Mouse (Mus musculus) spleen, adult 2 months (tissue): Measurements from ENCODE around the gene Ptgdr2. TPM values are rescaled to one million over a fixed set of nuclear protein-coding genes. Genes with fewer than 3 reads are reported as not detected.
A peak's percentile ranks its signal among the peaks of the same experiment; 100 is the strongest.

ENCODE experiments used
- DNase-seq, 2 experiments: peaks; one replicate each; pipeline versions ENCODE4 v3.0.0 to v3.0.0-alpha.2; 2012 to 2021; ENCODE audit warnings: low spot score in 2 of 2, low read depth in 1 of 2
- H3K27ac ChIP-seq: fragments of 200-500 bp; 2 replicates; pipeline ENCODE4 v1.5.1; 2012; ENCODE audit warnings: low read length, inconsistent platforms; ENCODE audit not compliant: insufficient read depth
- H3K27me3 ChIP-seq: fragments of 200-500 bp; 2 replicates; pipeline ENCODE4 v1.6.1; 2012; ENCODE audit warnings: mild to moderate bottlenecking, moderate library complexity, low read length, inconsistent platforms; ENCODE audit not compliant: control insufficient read depth, insufficient read depth
- H3K36me3 ChIP-seq: fragments of 200-500 bp; 2 replicates; pipeline ENCODE4 v1.6.1; 2012; ENCODE audit warnings: mild to moderate bottlenecking, low read length, inconsistent platforms; ENCODE audit not compliant: control insufficient read depth, insufficient read depth
- H3K4me1 ChIP-seq: fragments of 200-500 bp; 2 replicates; pipeline ENCODE4 v1.6.1; 2011; ENCODE audit warnings: inconsistent platforms; ENCODE audit not compliant: control insufficient read depth, insufficient read depth, insufficient read length
- H3K4me3 ChIP-seq: fragments of 200-500 bp; 2 replicates; pipeline ENCODE4 v1.5.1; 2011; ENCODE audit warnings: mild to moderate bottlenecking, inconsistent platforms; ENCODE audit not compliant: insufficient read depth, insufficient read length; ENCODE audit errors: extremely low read depth
- CTCF ChIP-seq: fragments of 200-500 bp; IDR thresholded peaks from 2 replicates; pipeline ENCODE4 v1.5.1; 2011; ENCODE audit warnings: mild to moderate bottlenecking, inconsistent platforms; ENCODE audit not compliant: insufficient read depth, insufficient read length, insufficient replicate concordance; ENCODE audit errors: extremely low read depth
- POLR2A ChIP-seq: fragments of 200-500 bp; IDR thresholded peaks from 2 replicates; pipeline ENCODE4 v1.6.1; 2011; ENCODE audit warnings: low read depth, low read length, inconsistent platforms
- WGBS: fragments of 180-500 bp; shearing (Covaris S2); methylation state at CpG from one replicate; pipeline ENCODE4 v1.1.7; 2018; 5-methylcytosine and 5-hydroxymethylcytosine counted together
- polyA plus RNA-seq: library from polyadenylated mRNA; depleted of rRNA; stranded (reverse); fragments of >200 nt; gene quantifications from 2 replicates; pipeline ENCODE4 v1.2.3, GENCODE M21; 2012

Gene Ptgdr2
- polyA plus RNA-seq, 1 experiment = 0.54 TPM

- DNase-seq = no peak
- Histone ChIP-seq H3K27ac (no peak overlapping the region), H3K4me1 (no peaks in the 10 kb centered on the region), H3K36me3 (peaks cover 47% of the 10 kb centered on the region), H3K4me3 (no peak overlapping the region), H3K27me3 (no peaks in the 10 kb centered on the region)
- WGBS = 95% methylated on average over 5 of the region's 5 CpGs
- TF ChIP-seq POLR2A (no peak), CTCF (no peak)
Observed at GRCm38 (mm10) chr19:10901046-10901445, 35.9 kb upstream of the Ptgdr2 start.

DNA sequence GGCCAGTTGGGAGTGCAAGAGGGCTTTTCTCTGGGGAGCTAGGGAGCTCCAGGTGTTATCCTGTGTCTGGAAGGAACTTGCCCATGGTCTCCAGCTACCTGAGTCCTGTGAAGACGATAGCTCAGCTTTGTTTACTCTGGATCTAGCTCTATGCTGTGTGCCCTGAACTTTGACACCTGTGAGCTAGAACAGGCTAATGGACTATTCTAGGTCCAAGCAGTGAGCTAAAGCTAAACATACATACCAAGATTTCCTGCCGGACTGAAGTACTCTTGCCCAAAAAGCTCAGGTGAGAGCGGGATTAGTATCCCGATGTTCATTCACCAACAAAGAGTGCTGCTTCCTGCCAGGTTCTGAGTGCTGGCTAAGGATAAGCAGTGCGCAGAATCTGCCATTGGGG is 32.4 kb upstream of the Ptgdr2 start:
- Histone ChIP-seq H3K27ac (no peak overlapping the region), H3K4me1 (no peaks in the 10 kb centered on the region), H3K4me3 (no peak overlapping the region), H3K27me3 (no peaks in the 10 kb centered on the region), H3K36me3 (peaks cover 39% of the 10 kb centered on the region)
- TF ChIP-seq CTCF = no peak
- TF ChIP-seq POLR2A = no peak
- WGBS = 93% methylated on average over 5 of the region's 5 CpGs
- no peak for DNase-seq

GRCm38 (mm10) chr19:10904927-10905727 is 31.8 kb upstream of the Ptgdr2 start:
- H3K4me1 ChIP-seq = no peaks in the 10 kb centered on the region
- peak overlapping the region; percentile 23; the same call in 1 of the 2 replicates for H3K27ac ChIP-seq
- TF ChIP-seq POLR2A (no peak), CTCF (no peak)
- H3K4me3 ChIP-seq = no peak overlapping the region
- DNase-seq = no peak
- 78% methylated on average over 7 of the region's 7 CpGs for WGBS
- H3K36me3 ChIP-seq = peaks cover 35% of the 10 kb centered on the region
- no peaks in the 10 kb centered on the region for H3K27me3 ChIP-seq

GRCm38 (mm10) chr19:10905728-10906000 is 31.3 kb upstream of the Ptgdr2 start:
- Histone ChIP-seq H3K27ac (peak overlapping the region; percentile 23; the same call in 1 of the 2 replicates), H3K27me3 (no peaks in the 10 kb centered on the region), H3K4me1 (no peaks in the 10 kb centered on the region), H3K4me3 (no peak overlapping the region), H3K36me3 (peaks cover 29% of the 10 kb centered on the region)
- 86% methylated on average over 5 of the region's 5 CpGs for WGBS
- no peak for DNase-seq
- TF ChIP-seq CTCF (no peak), POLR2A (no peak)

DNA sequence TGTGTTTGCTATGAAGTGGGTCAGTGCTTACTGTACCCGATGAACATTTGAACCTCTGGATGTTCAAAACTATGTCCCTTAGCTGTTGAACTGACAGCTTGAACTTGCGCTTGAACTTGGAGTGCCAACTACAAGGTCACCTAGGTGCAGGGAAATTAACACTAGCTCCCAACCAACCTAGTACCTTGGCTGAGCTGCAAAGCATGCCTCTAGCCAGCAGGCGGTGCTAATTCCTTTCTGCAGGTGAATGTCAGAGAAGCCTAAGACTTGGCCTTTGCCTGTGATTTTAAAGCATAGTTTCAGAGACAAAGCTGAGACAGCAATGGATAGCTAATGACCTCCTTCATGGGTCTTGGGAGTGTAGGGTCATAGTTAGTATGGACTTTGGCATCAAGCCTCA is 29.1 kb upstream of the Ptgdr2 start:
- TF ChIP-seq POLR2A (no peak), CTCF (peak; percentile 64; the same call in 1 of the 2 replicates)
- Histone ChIP-seq H3K36me3 (peaks cover 15% of the 10 kb centered on the region), H3K4me1 (no peaks in the 10 kb centered on the region), H3K27me3 (no peaks in the 10 kb centered on the region), H3K4me3 (no peak overlapping the region), H3K27ac (no peak overlapping the region)
- 55% methylated on average over 3 of the region's 3 CpGs for WGBS
- DNase-seq = peak; percentile 9 to 53

- DNase-seq = no peak
- Histone ChIP-seq H3K36me3 (peaks cover 6% of the 10 kb centered on the region), H3K27me3 (no peaks in the 10 kb centered on the region), H3K27ac (no peak overlapping the region), H3K4me1 (no peaks in the 10 kb centered on the region; the same call in 1 of the 2 replicates), H3K4me3 (no peak overlapping the region)
- WGBS = 93% methylated on average over 6 of the region's 6 CpGs
- TF ChIP-seq POLR2A (no peak), CTCF (no peak)
Observed at GRCm38 (mm10) chr19:10909087-10909721, 27.8 kb upstream of the Ptgdr2 start.

- Histone ChIP-seq H3K4me1 (peaks cover 6% of the 10 kb centered on the region), H3K36me3 (no peaks in the 10 kb centered on the region), H3K4me3 (no peak overlapping the region), H3K27ac (no peak overlapping the region), H3K27me3 (no peaks in the 10 kb centered on the region)
- DNase-seq = peak in 1 of 2 experiments; percentile 26
- TF ChIP-seq POLR2A = no peak
- no peak for TF ChIP-seq CTCF
- WGBS = 9% methylated on average over 7 of the region's 7 CpGs
Observed at GRCm38 (mm10) chr19:10914291-10914690, 22.7 kb upstream of the Ptgdr2 start.
